In genomic region chr7:100298861-100299510, GRCm38 (mm10) we compare ENCODE assay signal across 19 mouse cellular contexts. TPM values are rescaled to one million over a fixed set of nuclear protein-coding genes. Genes with fewer than 3 reads are reported as not detected.
DNase-seq lines count a peak whose midpoint lies in the region; ATAC-seq and TF ChIP-seq lines count a peak whose summit lies in the region.
"Had no signal": no experiment of that assay in that cellular context is flagged by ENCODE, and none has a peak within 500 bp of the region (broad histone marks: within the 10 kb centered on the region; RNA-seq: fewer than 3 reads in every experiment).

No protein-coding gene starts in this region.

- no peak overlapping the region for H3K4me3 ChIP-seq in heart, embryonic 11.5 days (ENCODE audit: low read depth, low read length)
- no peak overlapping the region for H3K4me3 ChIP-seq in lung, postnatal 0 days (ENCODE audit: low read depth, low read length)
- no peak overlapping the region for H3K4me3 ChIP-seq in embryonic facial prominence, embryonic 14.5 days (ENCODE audit: low read depth, low read length)
- no peak overlapping the region for H3K4me3 ChIP-seq in limb, embryonic 15.5 days
- H3K4me3 ChIP-seq in intestine, embryonic 15.5 days (replicated peaks) = no peak overlapping the region
- H3K4me3 ChIP-seq: midbrain, embryonic 12.5 days had no signal

- TF ChIP-seq EP300 in lung, postnatal 0 days (IDR thresholded peaks at IDR 0.05) = no peak

- no peak for DNase-seq in heart, postnatal 36 days
- no peak for DNase-seq in lung, postnatal 0 days (ENCODE audit: low spot score)
- DNase-seq in lung, adult 18-20 months = no peak
- DNase-seq in embryonic facial prominence, embryonic 14.5 days (ENCODE audit: low spot score) = peak; percentile 54
- DNase-seq in urinary bladder, postnatal 10 days (ENCODE audit: low spot score) = no peak
- DNase-seq: adrenal gland, postnatal 36 days; B cell, adult 2 months; cerebellum, adult 8-10 months; gastrocnemius, postnatal 25 days; lung, postnatal 36 days; right cerebral cortex, postnatal 14 days had no signal

- H3K9ac ChIP-seq in heart, embryonic 11.5 days (ENCODE audit: low read depth, low read length) = no peak overlapping the region
- no peak overlapping the region for H3K9ac ChIP-seq in lung, postnatal 0 days (replicated peaks; ENCODE audit: low read depth)
- H3K9ac ChIP-seq in embryonic facial prominence, embryonic 14.5 days (ENCODE audit: low read depth, low read length) = no peak overlapping the region
- H3K9ac ChIP-seq in limb, embryonic 15.5 days = no peak overlapping the region
- H3K9ac ChIP-seq in intestine, embryonic 15.5 days = no peak overlapping the region
- H3K9ac ChIP-seq: hindbrain, embryonic 14.5 days; liver, embryonic 14.5 days; midbrain, embryonic 12.5 days had no signal

- TF ChIP-seq CTCF in lung, postnatal 0 days (IDR thresholded peaks at IDR 0.05) = no peak

- 70% methylated on average over 14 of the region's 14 CpGs for WGBS in heart, embryonic 11.5 days (ENCODE audit: insufficient replicate concordance)
- WGBS in lung, postnatal 0 days = 54% methylated on average over 14 of the region's 14 CpGs
- WGBS in embryonic facial prominence, embryonic 14.5 days = 59% methylated on average over 14 of the region's 14 CpGs
- WGBS in limb, embryonic 15.5 days = 49% methylated on average over 14 of the region's 14 CpGs
- WGBS in intestine, embryonic 15.5 days = 68% methylated on average over 14 of the region's 14 CpGs

- H3K27me3 ChIP-seq in heart, embryonic 11.5 days (ENCODE audit: control insufficient read depth, insufficient read depth, low read length) = no peaks in the 10 kb centered on the region
- H3K27me3 ChIP-seq in lung, postnatal 0 days (replicated peaks; ENCODE audit: insufficient read depth, low read length) = no peaks in the 10 kb centered on the region
- H3K27me3 ChIP-seq in embryonic facial prominence, embryonic 14.5 days (replicated peaks; ENCODE audit: control insufficient read depth, insufficient read depth, low read length) = no peaks in the 10 kb centered on the region
- H3K27me3 ChIP-seq in limb, embryonic 15.5 days = no peaks in the 10 kb centered on the region
- no peaks in the 10 kb centered on the region for H3K27me3 ChIP-seq in intestine, embryonic 15.5 days (replicated peaks)
- H3K27me3 ChIP-seq: midbrain, embryonic 12.5 days had no signal

- H3K4me2 ChIP-seq in heart, embryonic 11.5 days = no peak overlapping the region
- H3K4me2 ChIP-seq in lung, postnatal 0 days (replicated peaks; ENCODE audit: low read depth, low read length) = no peak overlapping the region
- no peak overlapping the region for H3K4me2 ChIP-seq in embryonic facial prominence, embryonic 14.5 days (ENCODE audit: low read depth, low read length)
- H3K4me2 ChIP-seq in limb, embryonic 15.5 days = no peak overlapping the region
- H3K4me2 ChIP-seq in intestine, embryonic 15.5 days (replicated peaks) = no peak overlapping the region
- H3K4me2 ChIP-seq: hindbrain, embryonic 14.5 days; midbrain, embryonic 12.5 days had no signal

- H3K27ac ChIP-seq in heart, embryonic 11.5 days (ENCODE audit: low read depth, low read length) = peak overlapping the region; percentile 24; the same call in 1 of the 2 replicates
- no peak overlapping the region for H3K27ac ChIP-seq in lung, postnatal 0 days (ENCODE audit: low read length)
- H3K27ac ChIP-seq in embryonic facial prominence, embryonic 14.5 days (replicated peaks; ENCODE audit: low read depth, low read length) = no peak overlapping the region
- H3K27ac ChIP-seq in limb, embryonic 15.5 days = peak overlapping the region; percentile 35; the same call in 1 of the 2 replicates
- H3K27ac ChIP-seq in intestine, embryonic 15.5 days = no peak overlapping the region
- H3K27ac ChIP-seq: hindbrain, embryonic 14.5 days; liver, embryonic 14.5 days; midbrain, embryonic 12.5 days had no signal

- no peaks in the 10 kb centered on the region for H3K9me3 ChIP-seq in heart, embryonic 11.5 days (replicated peaks; ENCODE audit: control insufficient read depth, low read length)
- H3K9me3 ChIP-seq in lung, postnatal 0 days (ENCODE audit: low read length) = no peaks in the 10 kb centered on the region
- H3K9me3 ChIP-seq in embryonic facial prominence, embryonic 14.5 days (ENCODE audit: control insufficient read depth, low read length) = no peaks in the 10 kb centered on the region
- no peaks in the 10 kb centered on the region for H3K9me3 ChIP-seq in limb, embryonic 15.5 days
- no peaks in the 10 kb centered on the region for H3K9me3 ChIP-seq in intestine, embryonic 15.5 days
- H3K9me3 ChIP-seq: midbrain, embryonic 12.5 days had no signal

- H3K36me3 ChIP-seq in heart, embryonic 11.5 days (ENCODE audit: control insufficient read depth, insufficient read depth, low read length) = no peaks in the 10 kb centered on the region
- no peaks in the 10 kb centered on the region for H3K36me3 ChIP-seq in lung, postnatal 0 days (ENCODE audit: insufficient read depth, low read length)
- H3K36me3 ChIP-seq in embryonic facial prominence, embryonic 14.5 days (ENCODE audit: control insufficient read depth, insufficient read depth, low read length) = peaks cover 27% of the 10 kb centered on the region; the same call in 1 of the 2 replicates
- H3K36me3 ChIP-seq in limb, embryonic 15.5 days = peaks cover 14% of the 10 kb centered on the region
- no peaks in the 10 kb centered on the region for H3K36me3 ChIP-seq in intestine, embryonic 15.5 days
- H3K36me3 ChIP-seq: midbrain, embryonic 12.5 days had no signal

- ATAC-seq in heart, embryonic 11.5 days (replicated peaks; ENCODE audit: insufficient number of reproducible peaks, low FRiP score, low TSS enrichment) = no peak
- ATAC-seq in lung, postnatal 0 days = 0 out of 2 replicates have a peak, but pooled peaks have one; percentile 16
- peak; percentile 51; the same call in 1 of the 2 replicates for ATAC-seq in embryonic facial prominence, embryonic 14.5 days (ENCODE audit: low read depth)
- no peak for ATAC-seq in limb, embryonic 15.5 days (ENCODE audit: insufficient number of reproducible peaks, low FRiP score, low TSS enrichment, low read depth)
- no peak for ATAC-seq in intestine, embryonic 15.5 days
- ATAC-seq: intestine, embryonic 16.5 days had no signal

- peaks cover 24% of the 10 kb centered on the region for H3K4me1 ChIP-seq in heart, embryonic 11.5 days (ENCODE audit: control insufficient read depth, insufficient read depth, low read length)
- no peaks in the 10 kb centered on the region; the same call in 1 of the 2 replicates for H3K4me1 ChIP-seq in lung, postnatal 0 days (ENCODE audit: insufficient read depth, low read depth, low read length)
- peaks cover 4% of the 10 kb centered on the region; the same call in 1 of the 2 replicates for H3K4me1 ChIP-seq in embryonic facial prominence, embryonic 14.5 days (ENCODE audit: control insufficient read depth, insufficient read depth, low read length)
- peaks cover 11% of the 10 kb centered on the region; the same call in 1 of the 2 replicates for H3K4me1 ChIP-seq in limb, embryonic 15.5 days
- H3K4me1 ChIP-seq in intestine, embryonic 15.5 days (replicated peaks) = peaks cover 13% of the 10 kb centered on the region; the same call in 1 of the 2 replicates
- H3K4me1 ChIP-seq: midbrain, embryonic 12.5 days had no signal

- intact Hi-C loops in heart, postnatal 36 days (cut with DNase I) = no loop called here

RNA-seq across cellular contexts. Expression of gene P4ha3, which starts 13.7 kb away (rescaled TPM):
- 16.2 and 17.5 TPM in 2 replicates for polyA plus RNA-seq in heart, embryonic 11.5 days (2014; fragmentation: Nextera tagmentation; extraction: Ambion mirVana)
- under 1 TPM; 0.27 to 0.58 TPM for total RNA-seq in heart, postnatal 36 days (2021)
- polyA plus RNA-seq in lung, postnatal 0 days (2015; fragmentation: Nextera tagmentation; extraction: Ambion mirVana) = 1.8 and 2.4 TPM in 2 replicates
- polyA plus RNA-seq in embryonic facial prominence, embryonic 14.5 days (2014; fragmentation: Nextera tagmentation; extraction: Ambion mirVana) = 24.5 and 26.0 TPM in 2 replicates
- polyA plus RNA-seq in limb, embryonic 15.5 days (2015; fragmentation: Nextera tagmentation; extraction: Ambion mirVana) = 24.0 and 28.1 TPM in 2 replicates
- 4.6 and 5.8 TPM in 2 replicates for polyA plus RNA-seq in intestine, embryonic 15.5 days (2015; fragmentation: Nextera tagmentation; extraction: Ambion mirVana)
- total RNA-seq: common myeloid progenitor, adult 5-6 weeks had no signal

Comparison
In these comparisons a context has a peak if more than half of its experiments do, and no peak if none do; other contexts are left out.
1. ATAC-seq: peak in lung, postnatal 0 days (single experiment) and embryonic facial prominence, embryonic 14.5 days (single experiment); none in heart, embryonic 11.5 days (single experiment), limb, embryonic 15.5 days (single experiment) and intestine, embryonic 15.5 days (single experiment).
2. H3K27ac ChIP-seq: peak in heart, embryonic 11.5 days (single experiment) and limb, embryonic 15.5 days (single experiment); none in lung, postnatal 0 days (single experiment), embryonic facial prominence, embryonic 14.5 days (single experiment) and intestine, embryonic 15.5 days (single experiment).